Mouse (Mus musculus) left cerebral cortex, adult 6 months (tissue): Measurements from ENCODE around the gene Otoa. TPM values are rescaled to one million over a fixed set of nuclear protein-coding genes. Genes with fewer than 3 reads are reported as not detected.

Experiments used
- long read RNA-seq, 2 experiments: library from polyadenylated mRNA; unstranded; transcript quantifications; one replicate each; pipeline ENCODE4 v2.0.0; 2019 to 2020
- polyA plus RNA-seq: library from polyadenylated mRNA; unstranded; fragments of <200 nt; fragmentation: Nextera tagmentation; gene quantifications from 2 replicates; pipeline ENCODE4 v1.2.3, GENCODE M21; 2021

Gene Otoa
- 0.03 TPM in 1 of 2 replicates, not detected in the other for polyA plus RNA-seq
- long read RNA-seq, experiment 1, partial matches to known transcripts, result 0 of 1 reads
- long read RNA-seq, experiment 1, other reads (novel, unspliced or antisense), result 1 of 1 reads
- long read RNA-seq, experiment 2, partial matches to known transcripts, result 0 of 1 reads
- long read RNA-seq, experiment 2, other reads (novel, unspliced or antisense), result 1 of 1 reads

DNA sequence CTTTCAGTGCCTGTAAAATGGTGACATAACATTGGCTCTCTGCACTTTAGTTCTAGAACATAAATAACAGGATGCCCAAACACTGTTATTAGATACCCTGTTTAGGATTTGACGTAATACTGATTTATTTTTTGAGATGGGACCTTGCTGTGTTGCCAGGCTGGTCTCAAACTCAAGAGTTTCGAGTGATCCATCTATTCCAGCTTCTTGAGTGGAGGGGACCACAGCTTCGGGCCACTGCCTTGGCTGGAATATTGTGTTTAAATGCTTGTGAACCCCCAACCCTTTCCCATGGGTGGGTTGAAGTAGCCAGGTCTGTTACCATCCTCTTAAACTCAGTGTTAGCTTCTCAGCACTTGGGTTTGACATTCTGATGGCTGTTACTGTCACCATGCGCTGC is at the start of gene Otoa:
Otoa (plus strand) TSS at position 301 of the 400 bp plus-strand sequence.

DNA sequence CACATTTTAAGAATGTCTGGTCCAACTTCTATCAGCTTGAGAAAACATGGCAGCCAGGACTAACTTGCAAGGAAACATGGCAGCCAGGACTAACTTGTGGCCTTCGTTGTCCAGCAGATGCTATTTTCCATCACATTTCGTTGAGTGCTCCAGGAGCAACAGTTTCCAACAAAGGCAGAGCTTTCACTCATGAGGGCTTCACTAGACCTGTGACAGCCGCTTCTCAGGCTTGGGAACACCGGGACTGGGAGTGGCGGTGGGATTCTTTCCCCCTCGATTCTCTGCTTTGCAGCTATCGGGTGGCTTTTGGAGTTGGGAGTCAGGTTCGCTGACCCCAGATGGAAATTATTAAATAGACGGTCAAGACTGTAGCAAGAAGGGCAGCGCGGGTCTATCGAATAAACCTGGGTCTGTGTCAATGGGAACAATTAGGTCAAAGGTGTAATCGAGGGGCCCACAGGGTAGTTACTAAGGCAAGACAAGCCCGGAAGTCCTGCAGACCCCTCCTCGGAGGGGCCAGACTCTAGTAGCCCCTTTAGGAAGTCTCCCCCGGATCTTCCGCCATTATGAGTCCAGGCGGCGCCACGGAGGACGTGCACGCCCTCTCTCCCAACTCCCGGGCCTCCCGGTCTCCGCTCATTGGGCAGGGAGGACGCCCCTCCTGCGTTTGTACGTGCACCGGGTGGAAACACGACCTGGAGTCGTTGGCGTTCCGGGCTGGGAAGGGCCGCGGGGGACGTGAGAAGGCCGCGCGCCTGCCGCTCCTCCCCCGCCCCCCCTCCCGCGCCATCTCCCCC is 47.4 kb upstream of the Otoa start, which contains the start of gene Mettl9:
Mettl9 (plus strand) TSS at position 590 of the 797 bp plus-strand sequence.

GRCm38 (mm10) chr7:121074281-121074680 is 7.2 kb upstream of the Otoa start, which contains the start of gene Igsf6:
Gene Igsf6 (minus strand): TSS chr7:121074572.

Other genes with a start within 250 kb of the Otoa start
- 5.5 and 7.2 TPM in 2 replicates for gene Eef2k, start 238.8 kb upstream of the Otoa start, polyA plus RNA-seq
- gene Polr3e, start 163.9 kb upstream of the Otoa start, polyA plus RNA-seq, result 15.2 and 16.5 TPM in 2 replicates
- 1.4 and 6.2 TPM in 2 replicates for gene Cdr2, start 99.3 kb upstream of the Otoa start, polyA plus RNA-seq
- gene Mfsd13b, start 99.1 kb upstream of the Otoa start, polyA plus RNA-seq, result 0.88 and 1.2 TPM in 2 replicates
- gene Mettl9, start 47.2 kb upstream of the Otoa start, polyA plus RNA-seq, result 68.2 and 104 TPM in 2 replicates
- 0.67 and 0.93 TPM in 2 replicates for gene Igsf6, start 7.1 kb upstream of the Otoa start, polyA plus RNA-seq